Mouse (Mus musculus): ENCODE measurements around the gene Kctd12.

- TF ChIP-seq MYOG (IDR thresholded peaks at IDR 0.05; ENCODE audit: control insufficient read depth in 1 of 3, insufficient read depth in 1 of 3, insufficient read length in 2 of 3, low read depth in 2 of 3) = no peak
- TF ChIP-seq POLR2A (IDR thresholded peaks at IDR 0.05; ENCODE audit: insufficient read length, low read depth) = no peak
- TF ChIP-seq USF1 (IDR thresholded peaks at IDR 0.05; ENCODE audit: low read depth) = no peak
- TF ChIP-seq MAX (IDR thresholded peaks at IDR 0.05; ENCODE audit: low read depth) = no peak
- no peak for TF ChIP-seq E2F4 (IDR thresholded peaks at IDR 0.05; ENCODE audit: insufficient read depth)
These were observed 7.4 kb upstream of the Kctd12 start for GRCm38 (mm10) chr14:102989866-102990265.
